Mouse (Mus musculus): ENCODE measurements around the gene Patj. TPM values are rescaled to one million over a fixed set of nuclear protein-coding genes. Genes with fewer than 3 reads are reported as not detected.

Patj gene
- polyA plus RNA-seq, 1 experiment from 2014 or later = 8.9 TPM

- Histone ChIP-seq H3K36me3 (no peaks in the 10 kb centered on the region), H3K4me1 (no peaks in the 10 kb centered on the region), H3K9ac (no peak overlapping the region), H3K27me3 (replicated peaks) (no peaks in the 10 kb centered on the region), H3K4me2 (no peak overlapping the region), H3K27ac (replicated peaks) (no peak overlapping the region), H3K4me3 (no peak overlapping the region), H3K9me3 (no peaks in the 10 kb centered on the region)
- no peak for ATAC-seq (ENCODE audit: extremely low read depth, insufficient number of reproducible peaks, low FRiP score, low TSS enrichment)
- WGBS = 73% methylated on average over 5 of the region's 5 CpGs
These were observed 188.4 kb downstream of the Patj start for GRCm38 (mm10) chr4:98584023-98584422.

- no peak for ATAC-seq (ENCODE audit: extremely low read depth, insufficient number of reproducible peaks, low FRiP score, low TSS enrichment)
- Histone ChIP-seq H3K9ac (no peak overlapping the region), H3K9me3 (no peaks in the 10 kb centered on the region), H3K4me2 (no peak overlapping the region), H3K27ac (replicated peaks) (no peak overlapping the region), H3K36me3 (no peaks in the 10 kb centered on the region), H3K4me1 (no peaks in the 10 kb centered on the region), H3K27me3 (replicated peaks) (no peaks in the 10 kb centered on the region), H3K4me3 (no peak overlapping the region)
- WGBS = 61% methylated on average over 4 of the region's 4 CpGs
These were observed 190.7 kb downstream of the Patj start for GRCm38 (mm10) chr4:98586303-98586702.

GRCm38 (mm10) chr4:98587686-98588085 is 192.1 kb downstream of the Patj start:
- 76% methylated on average over 2 of the region's 2 CpGs for WGBS

GRCm38 (mm10) chr4:98593961-98594360 is 198.4 kb downstream of the Patj start:
- no peak overlapping the region for H3K4me3 ChIP-seq
- no peak overlapping the region for H3K27ac ChIP-seq (replicated peaks)
- no peaks in the 10 kb centered on the region for H3K36me3 ChIP-seq
- H3K27me3 ChIP-seq (replicated peaks) = no peaks in the 10 kb centered on the region
- WGBS = 71% methylated on average over 1 of the region's 1 CpGs
- no peaks in the 10 kb centered on the region for H3K9me3 ChIP-seq
- peaks cover 11% of the 10 kb centered on the region for H3K4me1 ChIP-seq
- H3K4me2 ChIP-seq = no peak overlapping the region
- no peak overlapping the region for H3K9ac ChIP-seq
- ATAC-seq (ENCODE audit: extremely low read depth, insufficient number of reproducible peaks, low FRiP score, low TSS enrichment) = no peak

More at GRCm38 (mm10) chr4:98587686-98588085, 192.1 kb downstream of the Patj start:
- no peaks in the 10 kb centered on the region for H3K27me3 ChIP-seq (replicated peaks)
- 0 out of 2 replicates have a peak, but pooled peaks cover 3% of the 10 kb centered on the region for H3K4me1 ChIP-seq
- ATAC-seq (ENCODE audit: extremely low read depth, insufficient number of reproducible peaks, low FRiP score, low TSS enrichment) = no peak
- no peaks in the 10 kb centered on the region for H3K9me3 ChIP-seq
- no peak overlapping the region for H3K9ac ChIP-seq
- no peak overlapping the region for H3K4me3 ChIP-seq
- no peak overlapping the region for H3K4me2 ChIP-seq
- no peak overlapping the region for H3K27ac ChIP-seq (replicated peaks)
- no peaks in the 10 kb centered on the region for H3K36me3 ChIP-seq

- no peak for ATAC-seq (ENCODE audit: extremely low read depth, insufficient number of reproducible peaks, low FRiP score, low TSS enrichment)
- H3K36me3 ChIP-seq = no peaks in the 10 kb centered on the region
- peaks cover 12% of the 10 kb centered on the region for H3K4me1 ChIP-seq
- no peak overlapping the region for H3K27ac ChIP-seq (replicated peaks)
- H3K4me3 ChIP-seq = no peak overlapping the region
- no peaks in the 10 kb centered on the region for H3K9me3 ChIP-seq
- H3K27me3 ChIP-seq (replicated peaks) = no peaks in the 10 kb centered on the region
- WGBS = 78% methylated on average over 1 of the region's 1 CpGs
- no peak overlapping the region for H3K9ac ChIP-seq
- H3K4me2 ChIP-seq = no peak overlapping the region
These were observed 203.0 kb downstream of the Patj start for GRCm38 (mm10) chr4:98598546-98598971.

GRCm38 (mm10) chr4:98599358-98599757 is 203.8 kb downstream of the Patj start:
- ATAC-seq (ENCODE audit: extremely low read depth, insufficient number of reproducible peaks, low FRiP score, low TSS enrichment) = no peak
- Histone ChIP-seq H3K36me3 (no peaks in the 10 kb centered on the region), H3K4me1 (peaks cover 12% of the 10 kb centered on the region), H3K9me3 (no peaks in the 10 kb centered on the region), H3K27ac (replicated peaks) (no peak overlapping the region), H3K4me2 (no peak overlapping the region), H3K9ac (no peak overlapping the region), H3K4me3 (no peak overlapping the region), H3K27me3 (replicated peaks) (no peaks in the 10 kb centered on the region)
- 58% methylated on average over 6 of the region's 6 CpGs for WGBS

GRCm38 (mm10) chr4:98603131-98603530 is 207.5 kb downstream of the Patj start:
- WGBS = 54% methylated on average over 6 of the region's 6 CpGs
- no peak for ATAC-seq (ENCODE audit: extremely low read depth, insufficient number of reproducible peaks, low FRiP score, low TSS enrichment)
- peaks cover 5% of the 10 kb centered on the region; the same call in 1 of the 2 replicates for H3K4me1 ChIP-seq

GRCm38 (mm10) chr4:98610501-98610900 is 214.9 kb downstream of the Patj start:
- no peak overlapping the region for H3K27ac ChIP-seq (replicated peaks)
- no peak for ATAC-seq (ENCODE audit: extremely low read depth, insufficient number of reproducible peaks, low FRiP score, low TSS enrichment)
- WGBS = 80% methylated on average over 2 of the region's 2 CpGs
- no peak overlapping the region for H3K4me3 ChIP-seq
- no peaks in the 10 kb centered on the region for H3K27me3 ChIP-seq (replicated peaks)
- H3K36me3 ChIP-seq = no peaks in the 10 kb centered on the region
- no peaks in the 10 kb centered on the region for H3K9me3 ChIP-seq
- no peak overlapping the region for H3K9ac ChIP-seq
- no peak overlapping the region for H3K4me2 ChIP-seq
- H3K4me1 ChIP-seq = peaks cover 24% of the 10 kb centered on the region

More at GRCm38 (mm10) chr4:98603131-98603530, 207.5 kb downstream of the Patj start:
- H3K27ac ChIP-seq (replicated peaks) = no peak overlapping the region
- H3K27me3 ChIP-seq (replicated peaks) = no peaks in the 10 kb centered on the region
- H3K36me3 ChIP-seq = no peaks in the 10 kb centered on the region
- no peak overlapping the region for H3K4me2 ChIP-seq
- no peaks in the 10 kb centered on the region for H3K9me3 ChIP-seq
- no peak overlapping the region for H3K9ac ChIP-seq
- H3K4me3 ChIP-seq = no peak overlapping the region

- no peak overlapping the region for H3K9ac ChIP-seq
- peaks cover 24% of the 10 kb centered on the region for H3K4me1 ChIP-seq
- H3K27ac ChIP-seq (replicated peaks) = peak overlapping the region; percentile 71
- no peaks in the 10 kb centered on the region for H3K9me3 ChIP-seq
- no peak overlapping the region for H3K4me2 ChIP-seq
- H3K36me3 ChIP-seq = no peaks in the 10 kb centered on the region
- no peak overlapping the region for H3K4me3 ChIP-seq
- no peaks in the 10 kb centered on the region for H3K27me3 ChIP-seq (replicated peaks)
- no peak for ATAC-seq (ENCODE audit: extremely low read depth, insufficient number of reproducible peaks, low FRiP score, low TSS enrichment)
- 37% methylated on average over 3 of the region's 3 CpGs for WGBS
These were observed 218.8 kb downstream of the Patj start for GRCm38 (mm10) chr4:98614395-98614794.

GRCm38 (mm10) chr4:98619199-98619598 is 223.6 kb downstream of the Patj start:
- Histone ChIP-seq H3K27ac (replicated peaks) (no peak overlapping the region), H3K9ac (no peak overlapping the region), H3K4me2 (no peak overlapping the region), H3K4me1 (peaks cover 34% of the 10 kb centered on the region), H3K9me3 (no peaks in the 10 kb centered on the region), H3K4me3 (no peak overlapping the region), H3K36me3 (no peaks in the 10 kb centered on the region), H3K27me3 (replicated peaks) (no peaks in the 10 kb centered on the region)
- no peak for ATAC-seq (ENCODE audit: extremely low read depth, insufficient number of reproducible peaks, low FRiP score, low TSS enrichment)
- 79% methylated on average over 6 of the region's 6 CpGs for WGBS

- WGBS = 77% methylated on average over 9 of the region's 9 CpGs
- H3K9me3 ChIP-seq = no peaks in the 10 kb centered on the region
- ATAC-seq (ENCODE audit: extremely low read depth, insufficient number of reproducible peaks, low FRiP score, low TSS enrichment) = no peak
- no peaks in the 10 kb centered on the region for H3K27me3 ChIP-seq (replicated peaks)
- no peak overlapping the region for H3K4me2 ChIP-seq
- H3K9ac ChIP-seq = no peak overlapping the region
- no peak overlapping the region for H3K4me3 ChIP-seq
- H3K36me3 ChIP-seq = no peaks in the 10 kb centered on the region
- peaks cover 29% of the 10 kb centered on the region for H3K4me1 ChIP-seq
- H3K27ac ChIP-seq (replicated peaks) = peak overlapping the region; percentile 42; the same call in 1 of the 2 replicates
These were observed 225.6 kb downstream of the Patj start for GRCm38 (mm10) chr4:98620986-98621784.

- Histone ChIP-seq H3K27me3 (replicated peaks) (no peaks in the 10 kb centered on the region), H3K27ac (replicated peaks) (no peak overlapping the region; the same call in 1 of the 2 replicates), H3K9me3 (no peaks in the 10 kb centered on the region), H3K9ac (no peak overlapping the region), H3K4me2 (no peak overlapping the region), H3K4me3 (no peak overlapping the region), H3K36me3 (no peaks in the 10 kb centered on the region), H3K4me1 (peaks cover 29% of the 10 kb centered on the region)
- WGBS = 45% methylated on average over 1 of the region's 1 CpGs
- no peak for ATAC-seq (ENCODE audit: extremely low read depth, insufficient number of reproducible peaks, low FRiP score, low TSS enrichment)
These were observed 226.6 kb downstream of the Patj start for GRCm38 (mm10) chr4:98622180-98622579.
